Mouse (Mus musculus) forebrain, postnatal 0 days (tissue): ENCODE results near the gene Tank. TPM values are rescaled to one million over a fixed set of nuclear protein-coding genes. Genes with fewer than 3 reads are reported as not detected.

Experiments
- ATAC-seq: fragments of 200-750 bp; cut with Nextera tagmentation; 2 replicates; pipeline ENCODE4 v1.8.0; 2017; ENCODE audit warnings: mild to moderate bottlenecking, moderate library complexity
- DNase-seq: peaks from one replicate; pipeline ENCODE4 v3.0.0-alpha.2; 2015
- H3K27ac ChIP-seq: fragments of 300-500 bp; sonication (generic); 2 replicates; pipeline ENCODE4 v1.5.1; 2014; ENCODE audit warnings: low read depth, mild to moderate bottlenecking, antibody characterized with exemption, low read length, moderate library complexity, mixed read lengths
- H3K27me3 ChIP-seq: fragments of 300-500 bp; sonication (generic); 2 replicates; pipeline ENCODE4 v1.6.1; 2014; ENCODE audit warnings: mild to moderate bottlenecking, low read length, mixed read lengths; ENCODE audit not compliant: insufficient read depth
- H3K36me3 ChIP-seq: fragments of 300-500 bp; sonication (generic); 2 replicates; pipeline ENCODE4 v1.6.1; 2014; ENCODE audit warnings: mild to moderate bottlenecking, moderate library complexity; ENCODE audit not compliant: insufficient read depth
- H3K4me1 ChIP-seq: fragments of 300-500 bp; sonication (generic); 2 replicates; pipeline ENCODE4 v1.6.1; 2014; ENCODE audit warnings: antibody characterized with exemption; ENCODE audit not compliant: insufficient read depth
- H3K4me2 ChIP-seq: fragments of 300-500 bp; sonication (generic); 2 replicates; pipeline ENCODE4 v1.6.1; 2014; ENCODE audit warnings: low read depth, mild to moderate bottlenecking, moderate library complexity
- H3K4me3 ChIP-seq: fragments of 300-500 bp; sonication (generic); 2 replicates; pipeline ENCODE4 v1.5.1; 2014; ENCODE audit warnings: low read depth, low read length, mixed read lengths
- H3K9ac ChIP-seq: fragments of 300-500 bp; sonication (generic); 2 replicates; pipeline ENCODE4 v1.6.1; 2014; ENCODE audit warnings: mild to moderate bottlenecking
- H3K9me3 ChIP-seq: fragments of 300-500 bp; sonication (generic); 2 replicates; pipeline ENCODE4 v1.6.1; 2016; ENCODE audit warnings: low read length
- CTCF ChIP-seq: sonication (generic); IDR thresholded peaks from 2 replicates; pipeline ENCODE4 v1.5.1; 2016; ENCODE audit warnings: antibody characterized with exemption, control low read depth, low read depth
- WGBS: fragments of 180-500 bp; shearing (Covaris S2); extraction: QIAGEN DNeasy Blood & Tissue Kit; methylation state at CpG from one replicate; pipeline ENCODE4 v1.1.7; 2014; 5-methylcytosine and 5-hydroxymethylcytosine counted together
- polyA plus RNA-seq: library from polyadenylated mRNA; unstranded; fragments of >200 nt; fragmentation: Nextera tagmentation; extraction: Ambion mirVana; gene quantifications from 2 replicates; pipeline ENCODE4 v1.2.1, GENCODE M21; 2015
- total RNA-seq: library from RNA; depleted of rRNA; stranded (reverse); fragments of >200 nt; gene quantifications from 2 replicates; pipeline ENCODE4 v1.2.3, GENCODE M21; 2014; rRNA removed

The Tank gene
- total RNA-seq (26.9 and 35.5 TPM in 2 replicates), polyA plus RNA-seq (22.5 and 24.5 TPM in 2 replicates)

DNA sequence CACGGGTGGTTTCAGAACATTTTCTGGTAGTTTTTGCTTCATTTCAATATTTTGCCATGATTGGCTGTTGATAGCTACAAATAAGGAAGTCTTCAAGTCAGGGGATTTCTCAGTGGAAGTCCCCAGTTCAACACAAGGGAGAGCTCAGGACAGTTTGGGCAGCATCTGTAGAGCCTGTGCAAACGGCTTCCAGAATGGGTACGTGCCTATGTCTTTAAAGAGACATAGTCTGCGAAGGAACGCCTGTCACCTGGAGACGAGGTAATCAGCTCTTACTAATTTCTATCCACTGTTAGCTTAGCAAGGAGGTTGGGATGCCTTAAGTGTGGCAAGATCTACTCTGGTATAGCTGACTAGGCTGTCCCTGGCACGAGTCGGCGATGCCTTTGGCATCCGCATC lies at the start of gene Tank:
Tank (plus strand) TSS at position 153 of the 400 bp plus-strand sequence.
- no peaks in the 10 kb centered on the region for H3K9me3 ChIP-seq
- no peaks in the 10 kb centered on the region for H3K27me3 ChIP-seq
- no peak within 1 kb of the TSS for H3K4me2 ChIP-seq
- DNase-seq (no peak), ATAC-seq (no peak)
- H3K4me1 ChIP-seq = no peaks in the 10 kb centered on the region
- no peaks in the 10 kb centered on the region for H3K36me3 ChIP-seq
- H3K4me3 ChIP-seq = no peak within 1 kb of the TSS
- H3K27ac ChIP-seq = no peak within 1 kb of the TSS
- WGBS = 84% methylated on average over 10 of the region's 10 CpGs
- no peak for TF ChIP-seq CTCF
- no peak within 1 kb of the TSS for H3K9ac ChIP-seq

DNA sequence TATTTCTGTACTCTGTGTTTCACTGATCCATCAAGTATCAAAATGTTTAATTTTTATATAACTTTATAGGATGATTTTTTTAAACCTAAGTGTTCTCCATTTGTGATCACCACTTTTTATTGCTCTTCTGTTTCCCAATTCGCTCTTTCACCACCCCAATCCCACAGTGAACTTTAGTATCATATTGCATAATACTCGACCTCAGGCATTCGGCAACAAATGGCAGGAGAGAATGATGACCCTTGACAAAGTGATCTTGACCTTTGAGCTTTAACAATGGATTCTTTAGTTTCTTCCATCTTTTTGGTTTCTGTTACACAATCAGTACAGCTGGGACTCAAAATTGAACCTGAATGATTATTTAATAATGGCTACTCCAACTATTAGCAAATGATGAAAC lies 46.1 kb upstream of the Tank start:
- no peaks in the 10 kb centered on the region for H3K9me3 ChIP-seq
- H3K27me3 ChIP-seq = no peaks in the 10 kb centered on the region
- H3K4me2 ChIP-seq = no peak overlapping the region
- no peak overlapping the region for H3K4me3 ChIP-seq
- 84% methylated on average over 3 of the region's 3 CpGs for WGBS
- H3K36me3 ChIP-seq = no peaks in the 10 kb centered on the region
- no peak overlapping the region for H3K9ac ChIP-seq
- no peak for TF ChIP-seq CTCF
- no peaks in the 10 kb centered on the region for H3K4me1 ChIP-seq
- no peak overlapping the region for H3K27ac ChIP-seq
- DNase-seq = no peak
- ATAC-seq = no peak

DNA sequence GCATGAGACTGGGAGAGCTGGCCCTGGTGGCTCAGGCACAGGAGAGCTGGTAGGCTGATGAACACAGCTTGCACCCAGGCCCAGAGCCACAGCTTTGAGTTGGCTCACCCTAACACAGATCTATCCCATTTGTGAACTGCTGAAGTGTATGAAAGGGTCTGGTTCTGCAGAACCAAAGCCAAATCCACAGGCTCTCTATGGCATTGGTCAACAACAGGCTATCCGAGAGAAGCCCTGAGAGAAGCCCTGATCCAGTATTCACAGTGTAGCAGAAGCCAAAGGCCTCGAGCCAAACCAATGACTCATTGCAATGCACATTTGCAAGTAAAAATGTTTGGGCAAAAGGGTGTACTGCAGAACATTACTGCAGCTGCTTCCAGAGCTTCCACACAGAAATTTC lies 45.3 kb upstream of the Tank start:
- Histone ChIP-seq H3K4me1 (no peaks in the 10 kb centered on the region), H3K4me3 (no peak overlapping the region), H3K27ac (no peak overlapping the region), H3K9ac (no peak overlapping the region), H3K27me3 (no peaks in the 10 kb centered on the region), H3K4me2 (no peak overlapping the region), H3K36me3 (no peaks in the 10 kb centered on the region), H3K9me3 (no peaks in the 10 kb centered on the region)
- no peak for TF ChIP-seq CTCF
- 36% methylated on average over 2 of the region's 2 CpGs for WGBS
- peak; percentile 95 for ATAC-seq
- DNase-seq = peak; percentile 67

GRCm38 (mm10) chr2:61536901-61537300 lies 41.5 kb upstream of the Tank start:
- no peak overlapping the region for H3K4me3 ChIP-seq
- H3K27ac ChIP-seq = no peak overlapping the region
- no peak overlapping the region for H3K4me2 ChIP-seq
- DNase-seq (no peak), ATAC-seq (no peak)
- no peaks in the 10 kb centered on the region for H3K27me3 ChIP-seq
- 80% methylated on average over 2 of the region's 2 CpGs for WGBS
- H3K9ac ChIP-seq = no peak overlapping the region
- no peaks in the 10 kb centered on the region for H3K4me1 ChIP-seq
- H3K9me3 ChIP-seq = no peaks in the 10 kb centered on the region
- H3K36me3 ChIP-seq = no peaks in the 10 kb centered on the region
- TF ChIP-seq CTCF = no peak

DNA sequence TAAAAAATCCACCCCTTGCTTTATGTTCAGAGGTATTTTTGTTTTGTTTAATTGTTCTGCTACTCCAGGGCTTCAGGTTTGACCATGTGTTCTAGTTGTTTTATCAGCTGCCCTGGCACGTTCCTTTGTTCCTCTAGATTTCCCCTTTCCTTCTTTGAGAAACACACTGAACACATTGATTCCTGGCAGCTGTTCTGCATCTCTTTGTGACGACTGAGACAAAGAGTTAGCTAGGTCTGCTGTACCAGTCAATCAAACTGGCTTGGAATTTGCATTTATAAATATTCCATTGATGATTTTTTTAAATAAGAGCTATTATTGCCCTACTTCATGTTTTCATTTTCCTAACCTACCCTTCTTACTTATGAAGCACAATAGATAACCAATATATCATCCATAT lies 39.0 kb upstream of the Tank start:
- no peak for TF ChIP-seq CTCF
- no peak overlapping the region for H3K9ac ChIP-seq
- no peak overlapping the region for H3K4me3 ChIP-seq
- no peaks in the 10 kb centered on the region for H3K36me3 ChIP-seq
- 6% methylated on average over 2 of the region's 2 CpGs for WGBS
- H3K9me3 ChIP-seq = no peaks in the 10 kb centered on the region
- peak; percentile 85; the same call in 1 of the 2 replicates for ATAC-seq
- H3K27ac ChIP-seq = peak overlapping the region; percentile 57
- no peaks in the 10 kb centered on the region for H3K4me1 ChIP-seq
- no peak overlapping the region for H3K4me2 ChIP-seq
- H3K27me3 ChIP-seq = no peaks in the 10 kb centered on the region
- DNase-seq = peak; percentile 64

DNA sequence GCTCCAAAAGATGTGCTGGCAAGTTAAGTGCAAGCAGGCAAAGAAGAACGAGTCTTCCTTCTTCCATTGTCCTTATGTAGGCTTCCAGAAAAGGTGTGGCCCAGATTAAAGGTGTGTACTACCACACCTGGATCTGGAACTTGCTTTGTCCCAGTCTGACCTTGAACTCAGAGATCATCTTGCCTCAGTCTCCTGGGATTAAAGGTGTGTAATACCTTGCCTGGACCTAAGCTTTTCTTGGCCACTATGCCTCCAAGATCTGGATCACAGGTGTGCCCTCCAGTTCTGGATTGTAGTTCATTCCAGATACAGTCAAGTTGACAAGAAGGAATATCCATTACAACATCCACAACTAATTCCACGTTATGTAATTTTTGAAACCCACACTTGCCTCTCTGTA lies 36.0 kb upstream of the Tank start:
- Histone ChIP-seq H3K4me2 (no peak overlapping the region), H3K9me3 (no peaks in the 10 kb centered on the region), H3K4me1 (no peaks in the 10 kb centered on the region), H3K4me3 (no peak overlapping the region), H3K36me3 (no peaks in the 10 kb centered on the region), H3K9ac (no peak overlapping the region), H3K27ac (no peak overlapping the region), H3K27me3 (no peaks in the 10 kb centered on the region)
- 81% methylated on average over 2 of the region's 2 CpGs for whole genome bisulfite sequencing
- no peak for DNase-seq
- TF ChIP-seq CTCF = no peak
- no peak for ATAC-seq

DNA sequence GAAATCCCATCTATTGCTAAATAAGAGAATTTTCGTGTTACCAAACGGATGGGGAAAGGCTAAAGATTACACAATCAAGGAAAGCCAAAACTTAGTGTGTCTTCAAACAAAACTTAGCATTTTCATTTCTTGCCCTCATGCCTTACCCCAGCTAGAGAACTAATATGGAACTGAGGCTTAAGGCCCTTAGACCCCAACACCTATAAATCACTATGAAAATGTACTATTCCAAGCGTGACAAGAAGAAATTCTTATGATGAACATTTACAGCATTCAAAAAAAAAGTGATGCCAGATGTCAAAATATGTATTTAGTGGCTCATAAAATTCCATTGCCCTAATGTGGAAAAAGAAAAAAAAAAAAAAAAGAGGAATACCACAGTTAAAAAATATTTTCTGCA lies 32.7 kb upstream of the Tank start:
- no peak for ATAC-seq
- H3K4me2 ChIP-seq = no peak overlapping the region
- no peaks in the 10 kb centered on the region for H3K4me1 ChIP-seq
- H3K4me3 ChIP-seq = no peak overlapping the region
- no peak overlapping the region for H3K27ac ChIP-seq
- no peaks in the 10 kb centered on the region for H3K27me3 ChIP-seq
- no peaks in the 10 kb centered on the region for H3K36me3 ChIP-seq
- DNase-seq = no peak
- no peak overlapping the region for H3K9ac ChIP-seq
- TF ChIP-seq CTCF = no peak
- H3K9me3 ChIP-seq = no peaks in the 10 kb centered on the region
- WGBS = 92% methylated on average over 3 of the region's 3 CpGs

DNA sequence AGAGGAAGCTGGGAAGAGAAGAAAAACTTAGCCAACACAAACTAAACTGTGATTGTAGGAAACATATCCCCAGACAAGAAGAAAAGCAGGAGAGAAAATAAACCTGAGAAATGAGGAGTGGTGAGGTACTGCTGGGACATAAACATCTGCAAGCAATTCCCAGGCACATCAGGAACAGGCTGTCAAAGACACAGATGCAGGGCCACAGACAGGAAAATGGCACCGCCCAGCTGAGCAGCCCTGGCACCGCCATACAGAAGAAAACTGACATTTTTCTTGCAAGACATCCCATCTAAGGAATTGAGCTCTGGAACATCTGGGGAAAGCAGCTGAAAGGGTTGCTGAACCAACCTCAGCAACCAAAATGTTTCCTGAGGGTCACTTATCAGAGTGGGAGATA lies 30.4 kb upstream of the Tank start:
- TF ChIP-seq CTCF = no peak
- DNase-seq = no peak
- WGBS = 86% methylated on average over 2 of the region's 2 CpGs
- no peak overlapping the region for H3K27ac ChIP-seq
- H3K4me3 ChIP-seq = no peak overlapping the region
- no peaks in the 10 kb centered on the region for H3K4me1 ChIP-seq
- ATAC-seq = no peak
- H3K4me2 ChIP-seq = no peak overlapping the region
- no peak overlapping the region for H3K9ac ChIP-seq
- no peaks in the 10 kb centered on the region for H3K9me3 ChIP-seq
- no peaks in the 10 kb centered on the region for H3K27me3 ChIP-seq
- H3K36me3 ChIP-seq = no peaks in the 10 kb centered on the region
